Mouse (Mus musculus) kidney, postnatal 0 days (tissue): ENCODE data around the gene Arpc5. TPM values are rescaled to one million over a fixed set of nuclear protein-coding genes. Genes with fewer than 3 reads are reported as not detected.

Experiments used
- ATAC-seq: fragments of 200-750 bp; cut with Nextera tagmentation; replicated peaks from 2 replicates; pipeline ENCODE4 v1.8.0; 2017; ENCODE audit warnings: low read depth, moderate number of reproducible peaks, moderate TSS enrichment, moderate library complexity; ENCODE audit not compliant: low FRiP score
- DNase-seq: peaks from one replicate; pipeline ENCODE4 v3.0.0-alpha.2; 2016; ENCODE audit warnings: low spot score
- H3K27ac ChIP-seq: fragments of 300-500 bp; sonication (generic); 2 replicates; pipeline ENCODE4 v1.5.1; 2014; ENCODE audit warnings: mild to moderate bottlenecking
- H3K27me3 ChIP-seq: fragments of 300-500 bp; sonication (generic); 2 replicates; pipeline ENCODE4 v1.6.1; 2014; ENCODE audit warnings: low read length, mixed read lengths; ENCODE audit not compliant: insufficient read depth
- H3K36me3 ChIP-seq: fragments of 300-500 bp; sonication (generic); 2 replicates; pipeline ENCODE4 v1.6.1; 2014; ENCODE audit warnings: low read length, mixed read lengths; ENCODE audit not compliant: insufficient read depth
- H3K4me1 ChIP-seq: fragments of 300-500 bp; sonication (generic); replicated peaks from 2 replicates; pipeline ENCODE4 v1.6.1; 2014; ENCODE audit warnings: antibody characterized with exemption, low read length, mixed read lengths; ENCODE audit not compliant: insufficient read depth
- H3K4me2 ChIP-seq: fragments of 300-500 bp; sonication (generic); 2 replicates; pipeline ENCODE4 v1.6.1; 2014; ENCODE audit warnings: mild to moderate bottlenecking, low read length, moderate library complexity, mixed read lengths
- H3K4me3 ChIP-seq: fragments of 300-500 bp; sonication (generic); replicated peaks from 2 replicates; pipeline ENCODE4 v1.5.1; 2014; ENCODE audit warnings: low read depth, low read length
- H3K9ac ChIP-seq: fragments of 300-500 bp; sonication (generic); 2 replicates; pipeline ENCODE4 v1.6.1; 2014; ENCODE audit warnings: low read depth, low read length
- H3K9me3 ChIP-seq: fragments of 300-500 bp; sonication (generic); replicated peaks from 2 replicates; pipeline ENCODE4 v1.6.1; 2016; ENCODE audit warnings: low read length, inconsistent platforms, mixed read lengths
- CTCF ChIP-seq: IDR thresholded peaks from 2 replicates; pipeline ENCODE4 v1.5.1; 2016; ENCODE audit warnings: antibody characterized with exemption, low read depth, mild to moderate bottlenecking, moderate library complexity
- WGBS: fragments of 180-500 bp; shearing (Covaris S2); extraction: QIAGEN DNeasy Blood & Tissue Kit; methylation state at CpG from one replicate; pipeline ENCODE4 v1.1.7; 2014; 5-methylcytosine and 5-hydroxymethylcytosine counted together
- polyA plus RNA-seq: library from polyadenylated mRNA; unstranded; fragments of >200 nt; fragmentation: Nextera tagmentation; extraction: Ambion mirVana; gene quantifications from 2 replicates; pipeline ENCODE4 v1.2.1, GENCODE M21; 2015

Gene Arpc5
- polyA plus RNA-seq, 1 experiment from 2014 or later = 294 TPM

DNA sequence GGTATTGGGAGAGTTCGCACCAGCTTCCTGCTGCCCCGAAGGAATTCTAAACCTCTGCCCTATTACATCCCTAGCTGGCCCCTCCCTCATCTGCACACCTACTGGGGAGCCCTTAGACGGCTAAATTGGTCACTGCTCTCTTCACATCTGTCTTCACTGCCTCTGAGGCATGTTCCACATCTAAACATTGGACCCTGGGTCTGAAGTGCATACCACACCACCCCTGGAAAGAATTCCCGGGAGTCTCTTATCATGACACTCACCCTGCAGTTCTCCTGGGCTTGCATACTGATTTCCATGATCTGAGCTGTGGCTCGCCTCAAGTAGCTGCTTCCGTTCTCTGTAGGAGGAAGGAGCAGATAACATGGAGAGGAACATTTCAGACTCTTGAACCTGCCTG is 24.5 kb downstream of the Arpc5 start:
- Histone ChIP-seq H3K4me2 (peak overlapping the region; percentile 13; the same call in 1 of the 2 replicates), H3K27ac (peak overlapping the region; percentile 72; the same call in 1 of the 2 replicates), H3K4me1 (peaks cover 7% of the 10 kb centered on the region), H3K4me3 (no peak overlapping the region), H3K27me3 (no peaks in the 10 kb centered on the region), H3K9me3 (no peaks in the 10 kb centered on the region), H3K9ac (no peak overlapping the region), H3K36me3 (no peaks in the 10 kb centered on the region)
- WGBS = 9% methylated on average over 6 of the region's 6 CpGs
- no peak for TF ChIP-seq CTCF
- no peak for DNase-seq
- ATAC-seq = peak; percentile 65

DNA sequence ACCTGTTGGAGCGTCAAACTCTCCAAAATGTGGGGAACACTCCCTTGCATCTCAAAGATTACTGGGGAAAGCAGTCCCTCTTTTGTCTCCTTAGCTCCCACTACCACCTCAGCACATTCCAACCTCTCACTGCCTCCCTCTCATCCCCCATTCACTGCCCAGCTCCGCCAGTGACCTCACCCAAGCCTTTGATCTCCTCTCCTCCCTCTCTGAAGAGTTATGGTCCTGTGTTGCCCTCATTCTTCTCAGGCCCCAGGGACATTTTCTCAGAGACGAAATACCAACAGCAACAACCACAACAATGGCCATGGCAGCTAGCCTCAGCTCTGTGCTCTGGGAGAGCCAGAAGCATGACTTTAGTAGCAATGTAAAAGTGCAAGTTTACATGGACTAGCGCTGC is 24.9 kb downstream of the Arpc5 start:
- no peaks in the 10 kb centered on the region for H3K36me3 ChIP-seq
- 37% methylated on average over 4 of the region's 4 CpGs for WGBS
- H3K27ac ChIP-seq = peak overlapping the region; percentile 72
- H3K9ac ChIP-seq = no peak overlapping the region
- H3K9me3 ChIP-seq = no peaks in the 10 kb centered on the region
- H3K27me3 ChIP-seq = no peaks in the 10 kb centered on the region
- TF ChIP-seq CTCF = no peak
- peak; percentile 57; the same call in 1 of the 2 replicates for ATAC-seq
- H3K4me3 ChIP-seq = no peak overlapping the region
- peak overlapping the region; percentile 13; the same call in 1 of the 2 replicates for H3K4me2 ChIP-seq
- H3K4me1 ChIP-seq = peaks cover 7% of the 10 kb centered on the region
- DNase-seq = peak; percentile 71

DNA sequence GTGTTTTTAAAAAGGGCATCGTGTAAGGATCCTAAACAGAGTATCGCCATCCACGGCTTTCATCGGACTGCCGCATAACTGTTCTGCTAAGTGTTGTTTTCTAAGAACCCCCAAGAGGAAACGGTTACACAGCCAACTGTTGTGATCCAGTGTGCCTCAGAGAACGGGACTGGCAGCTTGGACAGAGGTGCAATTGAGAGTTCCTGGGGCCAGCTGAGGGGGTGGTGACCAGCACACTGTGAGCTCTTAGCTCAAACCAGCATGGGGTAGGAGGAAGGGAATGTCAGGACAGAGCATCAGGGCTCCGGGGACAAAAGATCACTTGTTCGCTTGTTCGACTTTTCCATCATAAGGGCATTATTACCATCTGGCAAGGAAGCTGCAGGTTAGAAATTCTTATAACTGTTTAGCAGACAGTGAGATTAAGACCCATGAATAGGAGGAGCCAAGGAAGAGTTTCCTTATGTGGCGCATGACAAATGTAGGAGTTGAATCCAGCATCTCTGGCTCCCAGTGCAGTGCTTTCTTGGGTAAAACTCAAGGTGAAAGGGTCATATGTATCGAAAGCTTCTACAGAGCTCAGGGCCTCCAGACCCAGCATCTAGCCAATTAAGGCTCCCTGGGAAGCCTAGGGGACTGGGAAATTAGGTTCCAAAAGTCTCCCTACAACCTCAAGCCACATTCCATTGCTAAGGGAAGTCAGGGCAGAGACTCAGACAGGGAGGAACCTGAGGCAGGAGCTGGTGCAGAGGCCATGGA is 26.6 kb downstream of the Arpc5 start:
- TF ChIP-seq CTCF = no peak
- no peak for DNase-seq

DNA sequence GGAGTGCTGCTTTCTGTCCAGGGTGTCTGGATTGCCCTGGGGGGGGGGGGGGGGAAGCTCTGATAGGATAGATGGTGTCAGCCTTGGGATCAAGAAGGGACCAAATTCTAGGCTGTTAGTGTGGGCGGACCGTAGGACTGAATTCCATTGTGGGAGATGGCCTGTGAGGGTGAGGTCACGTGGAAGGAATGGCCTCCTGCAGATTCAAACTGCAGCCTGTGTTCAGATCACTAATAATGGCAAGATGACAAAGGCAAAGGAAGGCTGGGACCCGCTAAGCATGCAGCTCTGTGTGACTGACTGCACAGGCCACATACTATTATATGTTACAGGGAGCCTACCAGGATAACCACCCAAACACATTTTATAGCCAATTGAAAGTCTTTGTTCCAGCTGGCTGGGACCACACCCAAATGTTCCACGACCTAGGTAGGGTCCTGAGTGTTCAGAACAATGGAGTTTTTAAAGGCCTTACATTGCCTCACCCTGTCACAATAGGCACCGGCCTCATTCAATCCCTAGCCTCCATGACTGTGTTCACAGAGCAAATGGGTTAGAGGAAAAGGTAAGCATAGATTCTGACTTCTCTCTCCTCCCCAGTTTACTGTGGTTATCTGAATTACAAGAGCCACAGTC is 27.3 kb downstream of the Arpc5 start:
- Histone ChIP-seq H3K27ac (no peak overlapping the region), H3K4me3 (no peak overlapping the region), H3K9me3 (no peaks in the 10 kb centered on the region), H3K27me3 (no peaks in the 10 kb centered on the region), H3K9ac (no peak overlapping the region), H3K4me2 (no peak overlapping the region), H3K36me3 (no peaks in the 10 kb centered on the region), H3K4me1 (peaks cover 7% of the 10 kb centered on the region)
- TF ChIP-seq CTCF = no peak
- WGBS = 61% methylated on average over 6 of the region's 6 CpGs
- no peak for ATAC-seq
- DNase-seq = no peak

More for the DNA sequence above, 26.6 kb downstream of the Arpc5 start:
- Histone ChIP-seq H3K9me3 (no peaks in the 10 kb centered on the region), H3K4me3 (no peak overlapping the region), H3K36me3 (no peaks in the 10 kb centered on the region), H3K9ac (no peak overlapping the region), H3K4me2 (no peak overlapping the region), H3K4me1 (peaks cover 7% of the 10 kb centered on the region), H3K27ac (no peak overlapping the region), H3K27me3 (no peaks in the 10 kb centered on the region)
- no peak for ATAC-seq
- WGBS = 60% methylated on average over 12 of the region's 12 CpGs

DNA sequence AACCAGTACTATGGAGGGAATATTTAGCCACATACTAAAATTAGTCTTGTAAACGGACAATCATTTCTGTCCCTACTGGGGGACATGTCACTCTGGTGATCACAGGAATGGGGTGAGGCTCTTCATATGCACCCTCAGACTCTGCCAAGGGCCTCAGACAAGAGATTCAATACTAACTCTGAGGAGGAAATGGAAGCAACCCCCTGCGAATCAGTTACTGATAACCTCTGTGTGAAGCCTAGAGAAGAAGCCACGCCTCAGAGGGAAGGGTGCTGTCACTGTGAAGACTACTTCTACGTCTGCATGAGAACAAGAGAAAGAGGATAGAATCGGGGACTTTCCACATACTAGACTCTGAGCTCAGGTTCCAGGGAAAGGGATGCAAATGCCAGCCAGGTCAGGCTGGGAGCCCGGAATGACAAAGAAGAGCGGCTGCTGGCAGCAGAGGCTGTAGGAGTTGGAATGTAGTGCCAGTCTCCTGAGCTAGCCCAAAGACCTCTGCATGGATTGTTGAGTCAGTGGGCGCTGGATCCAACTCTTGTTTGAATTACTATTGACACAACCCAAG is 29.4 kb downstream of the Arpc5 start:
- no peak for TF ChIP-seq CTCF
- Histone ChIP-seq H3K4me3 (no peak overlapping the region), H3K4me1 (peaks cover 10% of the 10 kb centered on the region), H3K9ac (no peak overlapping the region), H3K27me3 (no peaks in the 10 kb centered on the region), H3K27ac (no peak overlapping the region), H3K36me3 (no peaks in the 10 kb centered on the region), H3K4me2 (no peak overlapping the region), H3K9me3 (no peaks in the 10 kb centered on the region)
- WGBS = 69% methylated on average over 8 of the region's 8 CpGs
- ATAC-seq (no peak), DNase-seq (no peak)

DNA sequence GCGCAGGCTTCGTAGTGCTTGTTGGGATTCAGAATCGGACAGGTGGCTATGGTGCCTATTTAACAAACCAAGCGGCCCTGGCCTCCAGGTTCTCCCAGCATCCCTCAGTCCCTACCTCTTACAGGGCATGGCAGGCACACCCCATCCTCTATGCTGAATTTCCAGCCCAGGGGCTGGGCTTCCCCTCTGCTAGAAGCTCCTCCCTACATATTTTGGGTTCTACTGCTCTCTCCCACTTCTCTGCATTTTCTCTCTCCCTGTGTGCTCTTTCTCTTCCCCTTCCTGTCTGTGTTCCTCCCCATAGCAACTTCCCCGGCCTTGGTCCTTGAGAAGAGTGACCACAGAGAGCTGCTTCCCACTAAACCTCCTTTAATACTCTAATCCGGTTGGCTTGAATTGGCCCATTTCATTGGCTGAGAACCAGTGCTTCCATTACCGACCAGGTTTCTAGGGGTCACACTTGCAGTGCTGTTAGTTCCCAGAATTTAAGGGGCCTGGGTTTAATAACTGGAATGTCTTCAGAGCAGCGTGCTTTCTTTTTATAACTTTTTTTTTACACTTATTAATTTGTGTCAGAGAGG is 30.4 kb downstream of the Arpc5 start:
- 81% methylated on average over 8 of the region's 8 CpGs for WGBS
- DNase-seq (no peak), ATAC-seq (no peak)
- Histone ChIP-seq H3K4me1 (0 out of 2 replicates have a peak, but pooled peaks cover 6% of the 10 kb centered on the region), H3K27ac (no peak overlapping the region), H3K9me3 (no peaks in the 10 kb centered on the region), H3K4me3 (no peak overlapping the region), H3K9ac (no peak overlapping the region), H3K36me3 (no peaks in the 10 kb centered on the region), H3K27me3 (no peaks in the 10 kb centered on the region), H3K4me2 (no peak overlapping the region)
- TF ChIP-seq CTCF = no peak
